8 mouse cellular contexts compared by ENCODE assay signal in genomic region chr2:152397680-152398435, GRCm38 (mm10). TPM values are rescaled to one million over a fixed set of nuclear protein-coding genes. Genes with fewer than 3 reads are reported as not detected.
A peak's percentile ranks its signal among the peaks of the same experiment; 100 is the strongest.
DNase-seq lines count a peak whose midpoint lies in the region; ATAC-seq and TF ChIP-seq lines count a peak whose summit lies in the region.

Gene Sox12, minus strand, starts transcription at chr2:152398063.

- no peaks in the 10 kb centered on the region for H3K9me3 ChIP-seq in hindbrain, embryonic 11.5 days (ENCODE audit: control insufficient read depth, low read length)
- H3K9me3 ChIP-seq in lung, postnatal 0 days (ENCODE audit: low read length) = no peaks in the 10 kb centered on the region

- peaks cover 9% of the 10 kb centered on the region; the same call in 1 of the 2 replicates for H3K4me1 ChIP-seq in hindbrain, embryonic 11.5 days (replicated peaks; ENCODE audit: control insufficient read depth, insufficient read depth, low read length)
- H3K4me1 ChIP-seq in lung, postnatal 0 days (ENCODE audit: insufficient read depth, low read depth, low read length) = no peaks in the 10 kb centered on the region

- peak; percentile 93 for DNase-seq in Muller cell, postnatal 12 days (ENCODE audit: inconsistent ontology term)
- DNase-seq in cerebellum, adult 9-11 months = peak; percentile 95
- peak; percentile 96 to 98 for DNase-seq in frontal cortex, postnatal 10 days (ENCODE audit: low spot score in 2 of 2)
- peak; percentile 98 for DNase-seq in hindbrain, embryonic 11.5 days (ENCODE audit: low spot score)
- peak; percentile 96 for DNase-seq in layer of hippocampus, adult 9-11 months
- peak; percentile 93 for DNase-seq in lung, postnatal 0 days (ENCODE audit: low spot score)
- peak; percentile 96 for DNase-seq in ovary, postnatal 10 days (ENCODE audit: low spot score)
- peak; percentile 90 for DNase-seq in thymus, postnatal 0 days (ENCODE audit: low spot score)

- H3K4me3 ChIP-seq in hindbrain, embryonic 11.5 days (ENCODE audit: low read depth, low read length) = peak within 1 kb of the TSS; percentile 79
- peak within 1 kb of the TSS; percentile 85 for H3K4me3 ChIP-seq in lung, postnatal 0 days (ENCODE audit: low read depth, low read length)

- under 1% methylated on average over 69 of the region's 104 CpGs for WGBS in hindbrain, embryonic 11.5 days
- WGBS in lung, postnatal 0 days = 0% methylated on average over 51 of the region's 104 CpGs

- ATAC-seq in hindbrain, embryonic 11.5 days (ENCODE audit: low FRiP score) = peak; percentile 71
- ATAC-seq in lung, postnatal 0 days = peak; percentile 71

- peak within 1 kb of the TSS; percentile 96 for H3K9ac ChIP-seq in hindbrain, embryonic 11.5 days (ENCODE audit: low read depth, low read length)
- H3K9ac ChIP-seq in lung, postnatal 0 days (replicated peaks; ENCODE audit: low read depth) = peak within 1 kb of the TSS; percentile 74

- no peaks in the 10 kb centered on the region for H3K27me3 ChIP-seq in hindbrain, embryonic 11.5 days (ENCODE audit: control insufficient read depth, insufficient read depth, low read length)
- H3K27me3 ChIP-seq in lung, postnatal 0 days (replicated peaks; ENCODE audit: insufficient read depth, low read length) = no peaks in the 10 kb centered on the region

- no peak for TF ChIP-seq EP300 in lung, postnatal 0 days (IDR thresholded peaks at IDR 0.05)

- H3K36me3 ChIP-seq in hindbrain, embryonic 11.5 days (ENCODE audit: control insufficient read depth, insufficient read depth, low read length) = no peaks in the 10 kb centered on the region
- no peaks in the 10 kb centered on the region for H3K36me3 ChIP-seq in lung, postnatal 0 days (ENCODE audit: insufficient read depth, low read length)

- TF ChIP-seq CTCF in lung, postnatal 0 days (IDR thresholded peaks at IDR 0.05) = no peak

- H3K27ac ChIP-seq in hindbrain, embryonic 11.5 days (ENCODE audit: low read depth, low read length) = peak within 1 kb of the TSS; percentile 99
- peak within 1 kb of the TSS; percentile 97 for H3K27ac ChIP-seq in lung, postnatal 0 days (ENCODE audit: low read length)

- peak within 1 kb of the TSS; percentile 87 for H3K4me2 ChIP-seq in hindbrain, embryonic 11.5 days (replicated peaks; ENCODE audit: low read depth, low read length)
- H3K4me2 ChIP-seq in lung, postnatal 0 days (replicated peaks; ENCODE audit: low read depth, low read length) = peak within 1 kb of the TSS; percentile 78

RNA-seq across cellular contexts. Expression of gene Sox12, which starts in this region (rescaled TPM):
- polyA plus RNA-seq in hindbrain, embryonic 11.5 days (2014; fragmentation: Nextera tagmentation; extraction: Ambion mirVana) = 18.6 and 20.7 TPM in 2 replicates
- 3.5 and 3.9 TPM in 2 replicates for polyA plus RNA-seq in lung, postnatal 0 days (2015; fragmentation: Nextera tagmentation; extraction: Ambion mirVana)
- polyA plus RNA-seq in thymus, postnatal 0 days (2015; fragmentation: Nextera tagmentation; extraction: Ambion mirVana) = 0.91 and 1.2 TPM in 2 replicates

Comparison
In these comparisons a context has a peak if more than half of its experiments do, and no peak if none do; other contexts are left out.
1. Peak in every context shown above with its lines: DNase-seq, ATAC-seq, H3K4me3 ChIP-seq and H3K27ac ChIP-seq.